Mouse (Mus musculus) hindbrain, embryonic 14.5 days (tissue): Measurements from ENCODE around the gene Rnf111. TPM values are rescaled to one million over a fixed set of nuclear protein-coding genes. Genes with fewer than 3 reads are reported as not detected.
"Not testable (repeated sequence)": the region's sequence is repeated elsewhere in the genome, so short reads cannot be mapped to it uniquely, and the experiment has no call there.

Experiments used
- ATAC-seq: fragments of 200-750 bp; cut with Nextera tagmentation; 2 replicates; pipeline ENCODE4 v1.8.0; 2017; ENCODE audit warnings: moderate number of reproducible peaks, mild to moderate bottlenecking, moderate TSS enrichment, moderate library complexity; ENCODE audit not compliant: low FRiP score
- DNase-seq: peaks from one replicate; pipeline ENCODE4 v3.0.0-alpha.2; 2015; ENCODE audit warnings: low spot score
- H3K27ac ChIP-seq: fragments of 300-500 bp; sonication (generic); 2 replicates; pipeline ENCODE4 v1.5.1; 2014; ENCODE audit warnings: mild to moderate bottlenecking, moderate library complexity
- H3K27me3 ChIP-seq: fragments of 300-500 bp; sonication (generic); 2 replicates; pipeline ENCODE4 v1.6.1; 2014; ENCODE audit warnings: mild to moderate bottlenecking, low read length, mixed read lengths; ENCODE audit not compliant: control insufficient read depth, insufficient read depth
- H3K36me3 ChIP-seq: fragments of 300-500 bp; sonication (generic); replicated peaks from 2 replicates; pipeline ENCODE4 v1.6.1; 2014; ENCODE audit not compliant: control insufficient read depth, insufficient read depth
- H3K4me1 ChIP-seq: fragments of 300-500 bp; sonication (generic); replicated peaks from 2 replicates; pipeline ENCODE4 v1.6.1; 2014; ENCODE audit warnings: antibody characterized with exemption, low read length, mixed read lengths; ENCODE audit not compliant: control insufficient read depth, insufficient read depth
- H3K4me2 ChIP-seq: fragments of 300-500 bp; sonication (generic); replicated peaks from 2 replicates; pipeline ENCODE4 v1.6.1; 2014; ENCODE audit warnings: mild to moderate bottlenecking, moderate library complexity
- H3K4me3 ChIP-seq: fragments of 300-500 bp; sonication (generic); replicated peaks from 2 replicates; pipeline ENCODE4 v1.5.1; 2014; ENCODE audit warnings: mild to moderate bottlenecking, low read length
- H3K9ac ChIP-seq: fragments of 300-500 bp; sonication (generic); 2 replicates; pipeline ENCODE4 v1.6.1; 2014
- H3K9me3 ChIP-seq: fragments of 300-500 bp; sonication (generic); 2 replicates; pipeline ENCODE4 v1.6.1; 2016; ENCODE audit warnings: low read length; ENCODE audit not compliant: control insufficient read depth
- WGBS: fragments of 180-500 bp; shearing (Covaris S2); extraction: QIAGEN DNeasy Blood & Tissue Kit; methylation state at CpG from one replicate; pipeline ENCODE4 v1.1.7; 2014; 5-methylcytosine and 5-hydroxymethylcytosine counted together
- polyA plus RNA-seq: library from polyadenylated mRNA; unstranded; fragments of >200 nt; fragmentation: Nextera tagmentation; extraction: Ambion mirVana; gene quantifications from 2 replicates; pipeline ENCODE4 v1.2.1, GENCODE M21; 2014

Rnf111 gene
- polyA plus RNA-seq, 1 experiment from 2014 or later: 31.8 TPM

- WGBS: 91% methylated on average over 3 of the region's 3 CpGs
- no peak for ATAC-seq
- H3K4me2 ChIP-seq: no peak overlapping the region
Measured at GRCm38 (mm10) chr9:70477229-70477628, 26.3 kb downstream of the Rnf111 start.

GRCm38 (mm10) chr9:70475777-70476270, 27.7 kb downstream of the Rnf111 start:
- DNase-seq (no peak), ATAC-seq (no peak)
- no peak overlapping the region for H3K4me3 ChIP-seq
- H3K27ac ChIP-seq: no peak overlapping the region
- no peaks in the 10 kb centered on the region for H3K4me1 ChIP-seq
- 94% methylated on average over 9 of the region's 9 CpGs for WGBS
- no peaks in the 10 kb centered on the region for H3K27me3 ChIP-seq
- H3K9me3 ChIP-seq: no peaks in the 10 kb centered on the region
- peaks cover 55% of the 10 kb centered on the region for H3K36me3 ChIP-seq
- H3K4me2 ChIP-seq: no peak overlapping the region
- H3K9ac ChIP-seq: no peak overlapping the region

More at GRCm38 (mm10) chr9:70477229-70477628, 26.3 kb downstream of the Rnf111 start:
- no peak overlapping the region for H3K4me3 ChIP-seq
- no peaks in the 10 kb centered on the region for H3K4me1 ChIP-seq
- H3K36me3 ChIP-seq: peaks cover 52% of the 10 kb centered on the region
- H3K9ac ChIP-seq: no peak overlapping the region
- H3K27ac ChIP-seq: no peak overlapping the region
- no peak for DNase-seq
- no peaks in the 10 kb centered on the region for H3K27me3 ChIP-seq
- no peaks in the 10 kb centered on the region for H3K9me3 ChIP-seq

GRCm38 (mm10) chr9:70473400-70473799, 30.1 kb downstream of the Rnf111 start:
- Histone ChIP-seq H3K36me3 (peaks cover 48% of the 10 kb centered on the region), H3K9me3 (no peaks in the 10 kb centered on the region), H3K27ac (no peak overlapping the region), H3K9ac (no peak overlapping the region), H3K4me3 (no peak overlapping the region), H3K27me3 (no peaks in the 10 kb centered on the region), H3K4me2 (no peak overlapping the region), H3K4me1 (no peaks in the 10 kb centered on the region)
- WGBS: 97% methylated on average over 1 of the region's 1 CpGs
- DNase-seq (no peak), ATAC-seq (no peak)

- peaks cover 32% of the 10 kb centered on the region for H3K36me3 ChIP-seq
- H3K4me1 ChIP-seq, H3K4me3 ChIP-seq, H3K4me2 ChIP-seq, H3K27me3 ChIP-seq, DNase-seq, H3K9ac ChIP-seq, H3K9me3 ChIP-seq, H3K27ac ChIP-seq, ATAC-seq: not testable (repeated sequence)
- WGBS: 95% methylated on average over 13 of the region's 13 CpGs
Measured at GRCm38 (mm10) chr9:70463091-70463490, 40.4 kb downstream of the Rnf111 start.

GRCm38 (mm10) chr9:70452371-70452770, 51.2 kb downstream of the Rnf111 start:
- no peak for ATAC-seq
- Histone ChIP-seq H3K9me3 (no peaks in the 10 kb centered on the region), H3K36me3 (peaks cover 75% of the 10 kb centered on the region), H3K4me2 (no peak overlapping the region), H3K27me3 (no peaks in the 10 kb centered on the region), H3K27ac (no peak overlapping the region), H3K4me1 (no peaks in the 10 kb centered on the region), H3K4me3 (no peak overlapping the region), H3K9ac (no peak overlapping the region)
- 95% methylated on average over 2 of the region's 2 CpGs for WGBS
- no peak for DNase-seq

GRCm38 (mm10) chr9:70449072-70449471, 54.5 kb downstream of the Rnf111 start:
- Histone ChIP-seq H3K4me1 (no peaks in the 10 kb centered on the region), H3K36me3 (peaks cover 63% of the 10 kb centered on the region), H3K9me3 (no peaks in the 10 kb centered on the region), H3K9ac (no peak overlapping the region), H3K4me3 (no peak overlapping the region), H3K4me2 (no peak overlapping the region), H3K27me3 (no peaks in the 10 kb centered on the region), H3K27ac (no peak overlapping the region)
- 96% methylated on average over 5 of the region's 5 CpGs for WGBS
- DNase-seq (no peak), ATAC-seq (no peak)

- 95% methylated on average over 4 of the region's 4 CpGs for WGBS
- peaks cover 78% of the 10 kb centered on the region for H3K36me3 ChIP-seq
- no peak overlapping the region for H3K27ac ChIP-seq
- H3K4me2 ChIP-seq: no peak overlapping the region
- no peaks in the 10 kb centered on the region for H3K4me1 ChIP-seq
- H3K9me3 ChIP-seq: no peaks in the 10 kb centered on the region
- H3K9ac ChIP-seq: no peak overlapping the region
- no peak overlapping the region for H3K4me3 ChIP-seq
- ATAC-seq: no peak
- no peaks in the 10 kb centered on the region for H3K27me3 ChIP-seq
- DNase-seq: no peak
Measured at GRCm38 (mm10) chr9:70439959-70440358, 63.6 kb downstream of the Rnf111 start.

- no peak for ATAC-seq
- no peak overlapping the region for H3K4me3 ChIP-seq
- H3K27me3 ChIP-seq: no peaks in the 10 kb centered on the region
Measured at GRCm38 (mm10) chr9:70422661-70423060, 80.9 kb downstream of the Rnf111 start.

GRCm38 (mm10) chr9:70421257-70422056, 82.1 kb downstream of the Rnf111 start, which contains the start of gene Ccnb2:
Gene Ccnb2, minus strand, starts transcription at chr9:70421547.
- Histone ChIP-seq H3K9me3 (no peaks in the 10 kb centered on the region), H3K36me3 (peaks cover 37% of the 10 kb centered on the region), H3K4me2 (peak within 1 kb of the TSS; percentile 94), H3K27me3 (no peaks in the 10 kb centered on the region), H3K4me3 (peak within 1 kb of the TSS; percentile 45), H3K4me1 (peaks cover 3% of the 10 kb centered on the region; the same call in 1 of the 2 replicates), H3K9ac (peak within 1 kb of the TSS; percentile 36; the same call in 1 of the 2 replicates), H3K27ac (no peak within 1 kb of the TSS)
- peak; percentile 97 for ATAC-seq
- DNase-seq: peak; percentile 89
- WGBS: 4% methylated on average over 37 of the region's 45 CpGs

More at GRCm38 (mm10) chr9:70422661-70423060, 80.9 kb downstream of the Rnf111 start:
- H3K36me3 ChIP-seq: peaks cover 49% of the 10 kb centered on the region
- H3K9ac ChIP-seq: no peak overlapping the region
- no peak for DNase-seq
- no peaks in the 10 kb centered on the region for H3K9me3 ChIP-seq
- H3K27ac ChIP-seq: no peak overlapping the region
- WGBS: 97% methylated on average over 2 of the region's 2 CpGs
- peaks cover 3% of the 10 kb centered on the region; the same call in 1 of the 2 replicates for H3K4me1 ChIP-seq
- H3K4me2 ChIP-seq: no peak overlapping the region
